ENCODE assay signal across 8 mouse cellular contexts in the genomic region with DNA sequence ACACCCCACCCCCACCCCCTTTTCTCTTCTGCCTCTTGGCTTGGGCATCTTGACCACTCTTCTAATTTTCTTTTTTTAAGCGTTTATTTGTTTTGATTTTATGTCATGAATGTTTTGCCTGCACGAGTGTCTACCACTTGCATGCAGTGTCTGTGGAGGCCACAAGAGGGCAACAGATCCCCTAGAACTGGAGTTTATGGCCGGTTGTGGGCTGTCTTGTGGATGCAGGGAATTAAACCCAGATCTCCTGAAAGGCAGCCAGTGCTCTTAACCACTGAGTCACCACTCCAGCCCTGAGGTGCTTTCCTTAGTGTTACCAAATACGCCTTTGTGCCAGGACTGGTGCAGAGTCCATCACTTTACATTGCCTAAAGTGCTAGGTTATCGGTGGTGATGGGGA. TPM values are rescaled to one million over a fixed set of nuclear protein-coding genes. Genes with fewer than 3 reads are reported as not detected.
DNase-seq lines count a peak whose midpoint lies in the region; ATAC-seq and TF ChIP-seq lines count a peak whose summit lies in the region.
"Had no signal": no experiment of that assay in that cellular context is flagged by ENCODE, and none has a peak within 500 bp of the region (broad histone marks: within the 10 kb centered on the region; RNA-seq: fewer than 3 reads in every experiment).

No protein-coding gene starts in this region.

- DNase-seq in kidney, adult 2 months = peak; percentile 62
- DNase-seq in adipocyte (ENCODE audit: low spot score) = peak; percentile 29
- no peak for DNase-seq in right cerebral cortex, postnatal 25 days

- peaks cover 3% of the 10 kb centered on the region; the same call in 1 of the 2 replicates for H3K4me1 ChIP-seq in kidney, adult 2 months (ENCODE audit: control insufficient read depth, insufficient read depth, low read length)
- H3K4me1 ChIP-seq in kidney, embryonic 15.5 days = no peaks in the 10 kb centered on the region; the same call in 1 of the 2 replicates
- peaks cover 56% of the 10 kb centered on the region for H3K4me1 ChIP-seq in E14TG2a.4 (replicated peaks; ENCODE audit: low read depth, low read length)
- H3K4me1 ChIP-seq: lung, embryonic 15.5 days had no signal

- no peaks in the 10 kb centered on the region for H3K27me3 ChIP-seq in kidney, adult 2 months (replicated peaks; ENCODE audit: control insufficient read depth, insufficient read depth, low read length)
- H3K27me3 ChIP-seq in kidney, embryonic 15.5 days = no peaks in the 10 kb centered on the region
- H3K27me3 ChIP-seq in E14TG2a.4 (ENCODE audit: insufficient read depth, low read length) = peaks cover 33% of the 10 kb centered on the region
- H3K27me3 ChIP-seq: lung, embryonic 15.5 days had no signal

- TF ChIP-seq POLR2A in kidney, adult 2 months (IDR thresholded peaks at IDR 0.05; ENCODE audit: low read depth, low read length) = no peak

- TF ChIP-seq CTCF in kidney, adult 2 months (conservative IDR thresholded peaks at IDR 0.05; ENCODE audit: insufficient read depth, insufficient read length, low read depth, low read length) = peak; percentile 80
- peak; percentile 87 for TF ChIP-seq CTCF in E14TG2a.4 (conservative IDR thresholded peaks at IDR 0.05; ENCODE audit: low read length)

- ATAC-seq in kidney, embryonic 15.5 days (replicated peaks; ENCODE audit: low FRiP score) = no peak
- ATAC-seq in erythroid progenitor cell, adult 5-6 weeks (replicated peaks; ENCODE audit: low FRiP score, poor library complexity, severe bottlenecking) = peak; percentile 66
- ATAC-seq in neutrophil, adult 5-6 weeks (ENCODE audit: extremely low read depth, insufficient number of reproducible peaks, low FRiP score, poor library complexity, severe bottlenecking) = peak; percentile 50; the same call in 1 of the 2 replicates

- H3K36me3 ChIP-seq in kidney, adult 2 months (ENCODE audit: control insufficient read depth, insufficient read depth, low read length) = no peaks in the 10 kb centered on the region
- H3K36me3 ChIP-seq in kidney, embryonic 15.5 days = no peaks in the 10 kb centered on the region
- H3K36me3 ChIP-seq in E14TG2a.4 (ENCODE audit: insufficient read depth, low read length) = peaks cover 76% of the 10 kb centered on the region
- H3K36me3 ChIP-seq: lung, embryonic 15.5 days had no signal

- no peaks in the 10 kb centered on the region for H3K9me3 ChIP-seq in kidney, embryonic 15.5 days (replicated peaks)
- no peaks in the 10 kb centered on the region for H3K9me3 ChIP-seq in E14TG2a.4 (ENCODE audit: low read length)
- H3K9me3 ChIP-seq: lung, embryonic 15.5 days had no signal

- H3K4me3 ChIP-seq in kidney, adult 2 months (ENCODE audit: insufficient read depth, low read depth, low read length) = no peak overlapping the region
- no peak overlapping the region for H3K4me3 ChIP-seq in kidney, embryonic 15.5 days (replicated peaks)
- no peak overlapping the region for H3K4me3 ChIP-seq in E14TG2a.4 (replicated peaks; ENCODE audit: low read length)
- H3K4me3 ChIP-seq: lung, embryonic 15.5 days had no signal

- H3K9ac ChIP-seq in kidney, embryonic 15.5 days = no peak overlapping the region
- H3K9ac ChIP-seq: lung, embryonic 15.5 days had no signal

- 64% methylated on average over 5 of the region's 5 CpGs for WGBS in kidney, adult 2 months
- WGBS in kidney, embryonic 15.5 days = 59% methylated on average over 5 of the region's 5 CpGs

- no peak overlapping the region for H3K27ac ChIP-seq in kidney, adult 2 months (ENCODE audit: insufficient read depth, low read depth, low read length)
- no peak overlapping the region for H3K27ac ChIP-seq in kidney, embryonic 15.5 days
- H3K27ac ChIP-seq: lung, embryonic 15.5 days had no signal

- H3K4me2 ChIP-seq in kidney, embryonic 15.5 days = no peak overlapping the region
- H3K4me2 ChIP-seq: lung, embryonic 15.5 days had no signal

RNA-seq across cellular contexts. Expression of gene Parvg, which starts 39.8 kb away (rescaled TPM):
- 1.5 and 4.5 TPM in 2 replicates for polyA plus RNA-seq in kidney, adult 2 months (2012; rRNA removed)
- polyA plus RNA-seq in kidney, embryonic 15.5 days (2015; fragmentation: Nextera tagmentation; extraction: Ambion mirVana) = 1.4 and 2.2 TPM in 2 replicates
- 27.4 and 29.3 TPM in 2 replicates for total RNA-seq in erythroid progenitor cell, adult 5-6 weeks (2015; ENCODE audit: low replicate concordance)
- total RNA-seq in erythroid progenitor cell, adult 5-6 weeks (2017; ENCODE audit: low replicate concordance) = 22.2 and 31.4 TPM in 2 replicates
- 98.6 and 118 TPM in 2 replicates for total RNA-seq in neutrophil, adult 5-6 weeks (2017)

RNA-seq across cellular contexts. Expression of gene Parvb, which starts 52.2 kb away (rescaled TPM):
- 7.1 and 8.5 TPM in 2 replicates for polyA plus RNA-seq in kidney, adult 2 months (2012; rRNA removed)
- 3.8 and 4.7 TPM in 2 replicates for polyA plus RNA-seq in kidney, embryonic 15.5 days (2015; fragmentation: Nextera tagmentation; extraction: Ambion mirVana)
- total RNA-seq in erythroid progenitor cell, adult 5-6 weeks (2015; ENCODE audit: low replicate concordance) = 87.9 and 89.7 TPM in 2 replicates
- total RNA-seq in erythroid progenitor cell, adult 5-6 weeks (2017; ENCODE audit: low replicate concordance) = 26.2 and 32.4 TPM in 2 replicates
- 1.8 and 10.5 TPM in 2 replicates for total RNA-seq in neutrophil, adult 5-6 weeks (2017)
